Mouse (Mus musculus): ENCODE measurements around the gene Ngrn. TPM values are rescaled to one million over a fixed set of nuclear protein-coding genes. Genes with fewer than 3 reads are reported as not detected.
A peak's percentile ranks its signal among the peaks of the same experiment; 100 is the strongest.

Ngrn gene
- polyA plus RNA-seq (2015; fragmentation: Nextera tagmentation; extraction: Ambion mirVana): 33.5 and 37.2 TPM in 2 replicates

- peak within 1 kb of the TSS; percentile 96 for H3K4me3 ChIP-seq (replicated peaks)
- 0 out of 2 replicates have a peak, but pooled peaks cover 4% of the 10 kb centered on the region for H3K9me3 ChIP-seq (replicated peaks)
- ATAC-seq (ENCODE audit: low read depth): peak; percentile 85
- peak within 1 kb of the TSS; percentile 78 for H3K4me2 ChIP-seq
- H3K4me1 ChIP-seq (replicated peaks): peaks cover 28% of the 10 kb centered on the region
- peak within 1 kb of the TSS; percentile 92 for H3K9ac ChIP-seq
- peaks cover 28% of the 10 kb centered on the region for H3K36me3 ChIP-seq
- DNase-seq: peak; percentile 77
- peak within 1 kb of the TSS; percentile 90 for H3K27ac ChIP-seq
- WGBS (ENCODE audit: insufficient replicate concordance): 22% methylated on average over 40 of the region's 40 CpGs
- peaks cover 11% of the 10 kb centered on the region; the same call in 1 of the 2 replicates for H3K27me3 ChIP-seq
Measured at GRCm38 (mm10) chr7:80260625-80261371, at the start of gene Ngrn. Ngrn (plus strand) TSS chr7:80261215.

GRCm38 (mm10) chr7:80213604-80214003, 47.4 kb upstream of the Ngrn start:
- Histone ChIP-seq H3K27ac (peak overlapping the region; percentile 100), H3K36me3 (peaks cover 75% of the 10 kb centered on the region), H3K27me3 (no peaks in the 10 kb centered on the region), H3K4me3 (replicated peaks) (no peak overlapping the region), H3K4me1 (replicated peaks) (peaks cover 72% of the 10 kb centered on the region), H3K4me2 (no peak overlapping the region), H3K9me3 (replicated peaks) (no peaks in the 10 kb centered on the region), H3K9ac (0 out of 2 replicates have a peak overlapping the region, but pooled peaks have one; percentile 33)
- WGBS (ENCODE audit: insufficient replicate concordance): 87% methylated on average over 7 of the region's 7 CpGs
- DNase-seq (no peak), ATAC-seq (ENCODE audit: low read depth) (no peak)

GRCm38 (mm10) chr7:80214459-80214858, 46.6 kb upstream of the Ngrn start:
- peaks cover 63% of the 10 kb centered on the region for H3K4me1 ChIP-seq (replicated peaks)
- H3K4me3 ChIP-seq (replicated peaks): no peak overlapping the region
- no peak for ATAC-seq (ENCODE audit: low read depth)
- 0 out of 2 replicates have a peak overlapping the region, but pooled peaks have one; percentile 41 for H3K9ac ChIP-seq
- DNase-seq: no peak
- H3K4me2 ChIP-seq: no peak overlapping the region
- H3K9me3 ChIP-seq (replicated peaks): no peaks in the 10 kb centered on the region
- 85% methylated on average over 8 of the region's 8 CpGs for whole genome bisulfite sequencing (ENCODE audit: insufficient replicate concordance)
- peaks cover 84% of the 10 kb centered on the region for H3K36me3 ChIP-seq
- no peaks in the 10 kb centered on the region for H3K27me3 ChIP-seq
- H3K27ac ChIP-seq: peak overlapping the region; percentile 100

- H3K27me3 ChIP-seq: no peaks in the 10 kb centered on the region
- ATAC-seq (ENCODE audit: low read depth) (peak; percentile 71), DNase-seq (peak; percentile 71)
- H3K36me3 ChIP-seq: peaks cover 93% of the 10 kb centered on the region
- WGBS (ENCODE audit: insufficient replicate concordance): 37% methylated on average over 4 of the region's 4 CpGs
- no peak overlapping the region for H3K4me3 ChIP-seq (replicated peaks)
- H3K4me2 ChIP-seq: no peak overlapping the region
- H3K4me1 ChIP-seq (replicated peaks): peaks cover 54% of the 10 kb centered on the region
- peak overlapping the region; percentile 100 for H3K27ac ChIP-seq
- peak overlapping the region; percentile 20; the same call in 1 of the 2 replicates for H3K9ac ChIP-seq
- no peaks in the 10 kb centered on the region for H3K9me3 ChIP-seq (replicated peaks)
Measured at GRCm38 (mm10) chr7:80215398-80215797, 45.6 kb upstream of the Ngrn start.

GRCm38 (mm10) chr7:80216566-80216965, 44.4 kb upstream of the Ngrn start:
- Histone ChIP-seq H3K4me1 (replicated peaks) (peaks cover 42% of the 10 kb centered on the region), H3K27ac (0 out of 2 replicates have a peak overlapping the region, but pooled peaks have one; percentile 7), H3K9ac (no peak overlapping the region), H3K4me2 (no peak overlapping the region), H3K36me3 (peaks cover 100% of the 10 kb centered on the region), H3K4me3 (replicated peaks) (no peak overlapping the region), H3K9me3 (replicated peaks) (no peaks in the 10 kb centered on the region), H3K27me3 (no peaks in the 10 kb centered on the region)
- ATAC-seq (ENCODE audit: low read depth): no peak
- 91% methylated on average over 8 of the region's 8 CpGs for WGBS (ENCODE audit: insufficient replicate concordance)
- no peak for DNase-seq

GRCm38 (mm10) chr7:80218666-80219065, 42.3 kb upstream of the Ngrn start:
- H3K9me3 ChIP-seq (replicated peaks): no peaks in the 10 kb centered on the region
- DNase-seq (no peak), ATAC-seq (ENCODE audit: low read depth) (no peak)
- 89% methylated on average over 9 of the region's 9 CpGs for WGBS (ENCODE audit: insufficient replicate concordance)
- H3K4me2 ChIP-seq: no peak overlapping the region
- H3K27ac ChIP-seq: no peak overlapping the region
- no peak overlapping the region for H3K9ac ChIP-seq
- no peak overlapping the region for H3K4me3 ChIP-seq (replicated peaks)
- H3K36me3 ChIP-seq: peaks cover 100% of the 10 kb centered on the region
- H3K4me1 ChIP-seq (replicated peaks): peaks cover 21% of the 10 kb centered on the region
- no peaks in the 10 kb centered on the region for H3K27me3 ChIP-seq

- Histone ChIP-seq H3K4me1 (replicated peaks) (peaks cover 7% of the 10 kb centered on the region), H3K4me2 (no peak overlapping the region), H3K9ac (no peak overlapping the region), H3K27me3 (no peaks in the 10 kb centered on the region), H3K9me3 (replicated peaks) (no peaks in the 10 kb centered on the region), H3K27ac (peak overlapping the region; percentile 11), H3K4me3 (replicated peaks) (no peak overlapping the region), H3K36me3 (peaks cover 100% of the 10 kb centered on the region)
- DNase-seq: no peak
- 94% methylated on average over 9 of the region's 9 CpGs for WGBS (ENCODE audit: insufficient replicate concordance)
- ATAC-seq (ENCODE audit: low read depth): no peak
Measured at GRCm38 (mm10) chr7:80220237-80220797, 40.7 kb upstream of the Ngrn start.

- H3K4me3 ChIP-seq (replicated peaks): no peak overlapping the region
- no peaks in the 10 kb centered on the region for H3K27me3 ChIP-seq
- H3K4me1 ChIP-seq (replicated peaks): no peaks in the 10 kb centered on the region
- 88% methylated on average over 4 of the region's 4 CpGs for WGBS (ENCODE audit: insufficient replicate concordance)
- peaks cover 100% of the 10 kb centered on the region for H3K36me3 ChIP-seq
- no peak for ATAC-seq (ENCODE audit: low read depth)
- H3K9ac ChIP-seq: no peak overlapping the region
- no peak overlapping the region for H3K27ac ChIP-seq
- no peaks in the 10 kb centered on the region for H3K9me3 ChIP-seq (replicated peaks)
- H3K4me2 ChIP-seq: no peak overlapping the region
- DNase-seq: no peak
Measured at GRCm38 (mm10) chr7:80221179-80221750, 39.8 kb upstream of the Ngrn start.

GRCm38 (mm10) chr7:80227065-80227464, 34.0 kb upstream of the Ngrn start:
- H3K9me3 ChIP-seq (replicated peaks): no peaks in the 10 kb centered on the region
- WGBS (ENCODE audit: insufficient replicate concordance): 97% methylated on average over 4 of the region's 4 CpGs

GRCm38 (mm10) chr7:80230196-80230595, 30.8 kb upstream of the Ngrn start:
- Histone ChIP-seq H3K9me3 (replicated peaks) (no peaks in the 10 kb centered on the region), H3K36me3 (peaks cover 36% of the 10 kb centered on the region), H3K27ac (0 out of 2 replicates have a peak overlapping the region, but pooled peaks have one; percentile 11), H3K9ac (peak overlapping the region; percentile 90; the same call in 1 of the 2 replicates), H3K4me3 (replicated peaks) (no peak overlapping the region), H3K4me2 (peak overlapping the region; percentile 92), H3K27me3 (no peaks in the 10 kb centered on the region), H3K4me1 (replicated peaks) (peaks cover 54% of the 10 kb centered on the region)
- DNase-seq (no peak), ATAC-seq (ENCODE audit: low read depth) (no peak)
- 57% methylated on average over 6 of the region's 6 CpGs for WGBS (ENCODE audit: insufficient replicate concordance)

More at GRCm38 (mm10) chr7:80227065-80227464, 34.0 kb upstream of the Ngrn start:
- Histone ChIP-seq H3K36me3 (peaks cover 67% of the 10 kb centered on the region), H3K27ac (peak overlapping the region; percentile 58; the same call in 1 of the 2 replicates), H3K9ac (no peak overlapping the region), H3K4me3 (replicated peaks) (no peak overlapping the region), H3K4me2 (no peak overlapping the region), H3K27me3 (no peaks in the 10 kb centered on the region), H3K4me1 (replicated peaks) (peaks cover 34% of the 10 kb centered on the region)
- ATAC-seq (ENCODE audit: low read depth): no peak
- no peak for DNase-seq

- WGBS (ENCODE audit: insufficient replicate concordance): 1% methylated on average over 29 of the region's 29 CpGs
- Histone ChIP-seq H3K4me1 (replicated peaks) (peaks cover 58% of the 10 kb centered on the region), H3K36me3 (peaks cover 18% of the 10 kb centered on the region), H3K9ac (peak overlapping the region; percentile 90), H3K27me3 (no peaks in the 10 kb centered on the region), H3K27ac (peak overlapping the region; percentile 93), H3K4me3 (replicated peaks) (peak overlapping the region; percentile 77), H3K9me3 (replicated peaks) (no peaks in the 10 kb centered on the region), H3K4me2 (peak overlapping the region; percentile 92)
- peak; percentile 33 for ATAC-seq (ENCODE audit: low read depth)
- no peak for DNase-seq
Measured at GRCm38 (mm10) chr7:80231971-80232488, 29.0 kb upstream of the Ngrn start.
